In genomic region chr1:24678205-24678917, GRCm38 (mm10) we compare ENCODE assay signal across 7 mouse cellular contexts. TPM values are rescaled to one million over a fixed set of nuclear protein-coding genes. Genes with fewer than 3 reads are reported as not detected.
A peak's percentile ranks its signal among the peaks of the same experiment; 100 is the strongest.
DNase-seq lines count a peak whose midpoint lies in the region; ATAC-seq lines count a peak whose summit lies in the region.

Gene Lmbrd1 (plus strand): TSS chr1:24678630.

- peak within 1 kb of the TSS; percentile 58 for H3K4me2 ChIP-seq in embryonic facial prominence, embryonic 11.5 days (ENCODE audit: low read depth, low read length)
- H3K4me2 ChIP-seq in midbrain, embryonic 13.5 days (replicated peaks) = peak within 1 kb of the TSS; percentile 68

- 3% methylated on average over 51 of the region's 54 CpGs for WGBS in embryonic facial prominence, embryonic 11.5 days
- 3% methylated on average over 54 of the region's 54 CpGs for WGBS in limb, embryonic 10.5 days
- under 1% methylated on average over 51 of the region's 54 CpGs for WGBS in midbrain, embryonic 13.5 days

- peak within 1 kb of the TSS; percentile 56; the same call in 1 of the 2 replicates for H3K27ac ChIP-seq in embryonic facial prominence, embryonic 11.5 days (replicated peaks; ENCODE audit: low read depth, low read length)
- peak within 1 kb of the TSS; percentile 92 for H3K27ac ChIP-seq in limb, embryonic 10.5 days
- H3K27ac ChIP-seq in midbrain, embryonic 13.5 days = peak within 1 kb of the TSS; percentile 82

- DNase-seq in adrenal gland, postnatal 14 days = peak; percentile 97
- DNase-seq in embryonic facial prominence, embryonic 11.5 days (ENCODE audit: low spot score) = peak; percentile 92
- DNase-seq in kidney, adult 11 months = peak; percentile 91
- peak; percentile 98 for DNase-seq in limb, embryonic 10.5 days (ENCODE audit: low spot score)
- DNase-seq in spleen, adult 12 weeks (ENCODE audit: low spot score) = peak; percentile 94

- no peaks in the 10 kb centered on the region for H3K27me3 ChIP-seq in embryonic facial prominence, embryonic 11.5 days (ENCODE audit: control insufficient read depth, insufficient read depth, low read length)
- no peaks in the 10 kb centered on the region for H3K27me3 ChIP-seq in limb, embryonic 10.5 days (ENCODE audit: low read depth, poor library complexity, severe bottlenecking)
- no peaks in the 10 kb centered on the region for H3K27me3 ChIP-seq in midbrain, embryonic 13.5 days

- no peaks in the 10 kb centered on the region for H3K36me3 ChIP-seq in embryonic facial prominence, embryonic 11.5 days (replicated peaks; ENCODE audit: control insufficient read depth, insufficient read depth, low read depth, low read length)
- no peaks in the 10 kb centered on the region for H3K36me3 ChIP-seq in limb, embryonic 10.5 days
- no peaks in the 10 kb centered on the region for H3K36me3 ChIP-seq in midbrain, embryonic 13.5 days

- peak within 1 kb of the TSS; percentile 79 for H3K9ac ChIP-seq in embryonic facial prominence, embryonic 11.5 days (replicated peaks; ENCODE audit: low read length)
- H3K9ac ChIP-seq in midbrain, embryonic 13.5 days (replicated peaks) = peak within 1 kb of the TSS; percentile 89

- no peaks in the 10 kb centered on the region for H3K4me1 ChIP-seq in embryonic facial prominence, embryonic 11.5 days (ENCODE audit: control insufficient read depth, insufficient read depth, low read length)
- peaks cover 7% of the 10 kb centered on the region for H3K4me1 ChIP-seq in limb, embryonic 10.5 days
- peaks cover 16% of the 10 kb centered on the region for H3K4me1 ChIP-seq in midbrain, embryonic 13.5 days (replicated peaks)

- peak within 1 kb of the TSS; percentile 75 for H3K4me3 ChIP-seq in embryonic facial prominence, embryonic 11.5 days (ENCODE audit: low read depth, low read length)
- H3K4me3 ChIP-seq in limb, embryonic 10.5 days = peak within 1 kb of the TSS; percentile 80
- H3K4me3 ChIP-seq in midbrain, embryonic 13.5 days (replicated peaks) = peak within 1 kb of the TSS; percentile 82

- ATAC-seq in embryonic facial prominence, embryonic 11.5 days (replicated peaks; ENCODE audit: insufficient number of reproducible peaks, low FRiP score, low TSS enrichment, low read depth) = peak; percentile 96
- peak; percentile 93 for ATAC-seq in granulocyte monocyte progenitor cell, adult 5-6 weeks (replicated peaks; ENCODE audit: poor library complexity, severe bottlenecking)
- ATAC-seq in midbrain, embryonic 13.5 days = peak; percentile 98

- no peaks in the 10 kb centered on the region for H3K9me3 ChIP-seq in embryonic facial prominence, embryonic 11.5 days (replicated peaks; ENCODE audit: control insufficient read depth, low read length)
- no peaks in the 10 kb centered on the region for H3K9me3 ChIP-seq in limb, embryonic 10.5 days (replicated peaks)
- no peaks in the 10 kb centered on the region for H3K9me3 ChIP-seq in midbrain, embryonic 13.5 days

RNA-seq across cellular contexts. Expression of gene Lmbrd1, which starts in this region (rescaled TPM):
- 56.0 and 58.9 TPM in 2 replicates for total RNA-seq in adrenal gland, postnatal 14 days (2021)
- polyA plus RNA-seq in embryonic facial prominence, embryonic 11.5 days (2014; fragmentation: Nextera tagmentation; extraction: Ambion mirVana) = 26.7 and 27.3 TPM in 2 replicates
- 17.2 and 19.9 TPM in 2 replicates for total RNA-seq in granulocyte monocyte progenitor cell, adult 5-6 weeks (2014; fragmentation: Nextera tagmentation)
- total RNA-seq in granulocyte monocyte progenitor cell, adult 5-6 weeks (2017) = 11.5 and 24.6 TPM in 2 replicates
- polyA plus RNA-seq in limb, embryonic 10.5 days (2016; fragmentation: Nextera tagmentation; extraction: Ambion mirVana) = 16.3 and 18.3 TPM in 2 replicates
- 37.1 and 38.7 TPM in 2 replicates for polyA plus RNA-seq in midbrain, embryonic 13.5 days (2015; fragmentation: Nextera tagmentation; extraction: Ambion mirVana)

Comparison
In these comparisons a context has a peak if more than half of its experiments do, and no peak if none do; other contexts are left out.
1. Peak in every context shown above with its lines: DNase-seq, ATAC-seq, H3K4me3 ChIP-seq and H3K27ac ChIP-seq.